Mouse (Mus musculus) kidney, embryonic 14.5 days (tissue): Measurements from ENCODE around the gene Ide. TPM values are rescaled to one million over a fixed set of nuclear protein-coding genes. Genes with fewer than 3 reads are reported as not detected.
"Not testable (repeated sequence)": the region's sequence is repeated elsewhere in the genome, so short reads cannot be mapped to it uniquely, and the experiment has no call there.

ENCODE experiments used
- ATAC-seq: fragments of 200-750 bp; cut with Nextera tagmentation; 2 replicates; pipeline ENCODE4 v1.8.0; 2017; ENCODE audit warnings: moderate number of reproducible peaks, mild to moderate bottlenecking, moderate TSS enrichment, moderate library complexity; ENCODE audit not compliant: low FRiP score, low TSS enrichment
- H3K27ac ChIP-seq: fragments of 300-500 bp; sonication (generic); 2 replicates; pipeline ENCODE4 v1.5.1; 2014; ENCODE audit warnings: low read depth, mild to moderate bottlenecking, low read length, moderate library complexity, mixed read lengths
- H3K27me3 ChIP-seq: fragments of 300-500 bp; sonication (generic); 2 replicates; pipeline ENCODE4 v1.6.1; 2014; ENCODE audit warnings: mild to moderate bottlenecking, low read length; ENCODE audit not compliant: control insufficient read depth, insufficient read depth
- H3K36me3 ChIP-seq: fragments of 300-500 bp; sonication (generic); 2 replicates; pipeline ENCODE4 v1.6.1; 2014; ENCODE audit warnings: low read length, mixed read lengths; ENCODE audit not compliant: control insufficient read depth, insufficient read depth
- H3K4me1 ChIP-seq: fragments of 300-500 bp; sonication (generic); 2 replicates; pipeline ENCODE4 v1.6.1; 2014; ENCODE audit warnings: low read length, mixed read lengths; ENCODE audit not compliant: control insufficient read depth, insufficient read depth
- H3K4me2 ChIP-seq: fragments of 300-500 bp; sonication (generic); replicated peaks from 2 replicates; pipeline ENCODE4 v1.6.1; 2014; ENCODE audit warnings: low read depth, mild to moderate bottlenecking, low read length
- H3K4me3 ChIP-seq: fragments of 300-500 bp; sonication (generic); 2 replicates; pipeline ENCODE4 v1.5.1; 2014; ENCODE audit warnings: mild to moderate bottlenecking, low read length
- H3K9ac ChIP-seq: fragments of 300-500 bp; sonication (generic); 2 replicates; pipeline ENCODE4 v1.6.1; 2014; ENCODE audit warnings: low read depth, mild to moderate bottlenecking, low read length, moderate library complexity
- H3K9me3 ChIP-seq: fragments of 300-500 bp; sonication (generic); 2 replicates; pipeline ENCODE4 v1.6.1; 2016; ENCODE audit warnings: low read length; ENCODE audit not compliant: control insufficient read depth
- whole genome bisulfite sequencing: fragments of 180-500 bp; shearing (Covaris S2); extraction: QIAGEN DNeasy Blood & Tissue Kit; methylation state at CpG from one replicate; pipeline ENCODE4 v1.1.7; 2014; 5-methylcytosine and 5-hydroxymethylcytosine counted together
- polyA plus RNA-seq: library from polyadenylated mRNA; unstranded; fragments of >200 nt; fragmentation: Nextera tagmentation; extraction: Ambion mirVana; gene quantifications from 2 replicates; pipeline ENCODE4 v1.2.1, GENCODE M21; 2014

Gene Ide
- polyA plus RNA-seq, 1 experiment from 2014 or later: 74.9 TPM

GRCm38 (mm10) chr19:37232598-37232997 lies 105.1 kb downstream of the Ide start:
- H3K27ac ChIP-seq, ATAC-seq, H3K36me3 ChIP-seq, H3K4me3 ChIP-seq, H3K9ac ChIP-seq, H3K4me2 ChIP-seq, H3K9me3 ChIP-seq, H3K4me1 ChIP-seq: not testable (repeated sequence)
- 72% methylated on average over 8 of the region's 9 CpGs for WGBS
- peaks cover 29% of the 10 kb centered on the region for H3K27me3 ChIP-seq

- no peak overlapping the region for H3K4me3 ChIP-seq
- H3K9ac ChIP-seq: no peak overlapping the region; the same call in 1 of the 2 replicates
- H3K4me1 ChIP-seq: no peaks in the 10 kb centered on the region
- H3K9me3 ChIP-seq: no peaks in the 10 kb centered on the region
- no peak overlapping the region for H3K27ac ChIP-seq
- ATAC-seq: no peak
- peaks cover 19% of the 10 kb centered on the region for H3K36me3 ChIP-seq
- no peak overlapping the region for H3K4me2 ChIP-seq
- no peaks in the 10 kb centered on the region for H3K27me3 ChIP-seq
- 83% methylated on average over 6 of the region's 6 CpGs for WGBS
Measured at GRCm38 (mm10) chr19:37225197-37225862, 112.3 kb downstream of the Ide start.

Other genes starting within 250 kb of the Ide start
- gene March5, start 130.3 kb downstream of the Ide start, polyA plus RNA-seq: 98.4 and 119 TPM in 2 replicates
- 0.83 and 1.0 TPM in 2 replicates for gene Cpeb3, start 129.3 kb downstream of the Ide start, polyA plus RNA-seq
- 49.4 and 79.4 TPM in 2 replicates for gene Kif11, start 38.6 kb upstream of the Ide start, polyA plus RNA-seq
- 11.5 and 11.6 TPM in 2 replicates for gene Hhex, start 97.0 kb upstream of the Ide start, polyA plus RNA-seq
- 14.2 and 26.8 TPM in 2 replicates for gene Exoc6, start 212.6 kb upstream of the Ide start, polyA plus RNA-seq